Mouse (Mus musculus): ENCODE data around the gene Tube1.
"Not testable (repeated sequence)": the region's sequence is repeated elsewhere in the genome, so short reads cannot be mapped to it uniquely, and the experiment has no call there.

The Tube1 gene

GRCm38 (mm10) chr10:39169642-39170041, 35.9 kb downstream of the Tube1 start:
- DNase-seq (ENCODE audit: low spot score in 2 of 2): no peak

DNA sequence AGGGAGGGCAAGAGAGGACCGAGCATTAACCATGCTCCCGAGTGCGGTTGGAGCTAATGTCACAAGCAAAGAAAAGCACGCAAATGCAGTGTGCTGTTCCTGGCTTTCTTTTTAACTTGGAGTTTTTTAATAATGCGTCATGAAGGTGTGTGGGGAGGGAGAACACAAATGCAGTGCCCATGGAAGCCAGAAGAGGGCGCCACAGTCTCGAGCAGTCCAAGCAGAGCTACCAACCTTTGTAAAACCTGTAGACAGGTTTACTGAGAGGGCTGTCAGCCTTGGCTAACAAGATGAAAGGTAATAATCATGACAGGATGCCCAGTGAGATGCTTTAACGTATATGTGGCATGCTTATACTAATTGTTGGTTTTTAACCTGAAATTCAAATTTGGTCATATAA, 36.4 kb downstream of the Tube1 start:
- peak; percentile 52 to 81 for DNase-seq (ENCODE audit: low spot score in 2 of 2)

GRCm38 (mm10) chr10:39170706-39171105, 36.9 kb downstream of the Tube1 start:
- no peak for DNase-seq (ENCODE audit: low spot score in 2 of 2)

GRCm38 (mm10) chr10:39171134-39171533, 37.4 kb downstream of the Tube1 start:
- peak; percentile 80 to 91 for DNase-seq (ENCODE audit: low spot score in 2 of 2)

DNA sequence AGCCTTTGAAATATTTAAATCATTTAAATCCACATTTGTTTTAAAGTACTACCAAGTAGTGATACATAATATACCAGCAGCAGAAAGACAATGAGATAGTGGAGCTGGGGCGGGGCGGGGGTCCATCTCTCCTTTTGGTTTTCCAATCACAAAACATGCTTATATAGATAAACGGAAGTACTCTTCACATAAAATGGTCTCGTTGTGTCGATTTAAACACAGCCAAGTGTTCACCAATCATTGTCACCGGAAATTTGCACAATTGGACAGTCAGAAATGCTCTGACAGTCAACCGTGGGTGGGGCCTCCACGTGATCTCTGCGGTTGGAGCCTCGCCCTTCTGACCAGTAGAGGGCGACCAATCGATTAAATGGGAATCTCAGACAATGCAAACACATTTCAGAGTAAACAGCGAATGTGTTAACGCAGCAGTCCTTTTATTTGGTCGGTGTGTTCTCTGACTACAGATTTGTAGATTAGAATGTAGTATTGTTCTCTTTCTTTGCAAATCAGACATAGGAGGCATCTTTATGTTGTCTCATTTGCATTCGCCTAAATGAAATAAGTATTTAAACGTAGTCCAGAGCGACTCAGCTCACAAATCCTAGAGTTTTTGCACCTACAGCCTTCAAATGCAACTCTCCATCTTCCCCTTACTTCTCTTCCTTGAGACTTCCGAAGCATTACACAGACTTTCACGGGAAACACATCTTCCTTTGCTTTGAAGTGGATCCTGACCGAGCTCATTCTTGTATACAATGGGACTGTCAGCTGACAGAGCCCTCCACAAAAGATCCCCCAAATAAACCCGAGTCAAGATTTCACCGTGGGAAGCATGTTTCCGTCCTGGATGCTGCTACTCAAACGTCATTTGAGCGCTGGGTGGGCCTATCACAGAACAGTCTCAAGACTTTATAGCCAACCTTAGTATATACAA, 38.1 kb downstream of the Tube1 start:
- peak; percentile 68 to 85 for DNase-seq (ENCODE audit: low spot score in 2 of 2)

DNA sequence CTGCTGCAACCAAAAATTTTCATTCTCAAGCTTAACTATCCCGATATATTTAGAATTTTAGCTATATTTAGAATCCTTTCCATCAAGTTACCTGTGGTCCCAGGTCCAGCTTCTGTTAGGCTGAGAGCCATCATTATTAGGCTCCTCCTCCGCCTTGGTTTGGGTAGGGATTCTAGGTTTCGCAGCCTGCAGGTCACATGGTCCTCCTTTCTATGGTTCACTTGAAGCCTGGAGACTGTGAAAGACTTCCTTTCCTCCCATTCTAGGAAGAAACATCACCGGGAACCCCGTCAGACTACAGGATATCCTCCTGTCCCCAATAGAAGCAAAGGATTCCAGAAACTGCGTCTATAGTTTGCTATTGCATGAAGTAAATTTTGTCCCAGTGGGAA, 38.8 kb downstream of the Tube1 start:
- no peak for DNase-seq (ENCODE audit: low spot score in 2 of 2)

GRCm38 (mm10) chr10:39173077-39173476, 39.3 kb downstream of the Tube1 start:
- DNase-seq (ENCODE audit: low spot score in 2 of 2): no peak

DNA sequence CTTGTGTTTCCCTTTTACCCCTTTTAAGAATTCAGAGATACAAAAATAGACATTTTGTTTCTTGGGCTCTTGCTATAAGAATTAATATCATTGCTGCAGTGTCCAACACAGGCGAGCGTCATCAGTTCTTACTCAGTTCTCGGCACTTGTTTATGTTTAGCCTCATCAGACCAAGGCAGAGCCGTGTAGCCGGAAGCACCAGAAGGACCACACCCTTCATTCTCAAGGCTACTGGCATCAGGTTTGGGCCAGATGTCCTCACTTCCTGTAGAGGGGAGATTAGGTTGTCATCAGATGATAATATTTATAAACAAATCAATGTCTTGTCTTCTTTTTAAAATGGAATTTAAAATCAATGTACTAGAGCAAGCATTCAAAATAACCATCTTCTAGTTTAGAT, 43.2 kb downstream of the Tube1 start:
- no peak for DNase-seq (ENCODE audit: low spot score in 2 of 2)

DNA sequence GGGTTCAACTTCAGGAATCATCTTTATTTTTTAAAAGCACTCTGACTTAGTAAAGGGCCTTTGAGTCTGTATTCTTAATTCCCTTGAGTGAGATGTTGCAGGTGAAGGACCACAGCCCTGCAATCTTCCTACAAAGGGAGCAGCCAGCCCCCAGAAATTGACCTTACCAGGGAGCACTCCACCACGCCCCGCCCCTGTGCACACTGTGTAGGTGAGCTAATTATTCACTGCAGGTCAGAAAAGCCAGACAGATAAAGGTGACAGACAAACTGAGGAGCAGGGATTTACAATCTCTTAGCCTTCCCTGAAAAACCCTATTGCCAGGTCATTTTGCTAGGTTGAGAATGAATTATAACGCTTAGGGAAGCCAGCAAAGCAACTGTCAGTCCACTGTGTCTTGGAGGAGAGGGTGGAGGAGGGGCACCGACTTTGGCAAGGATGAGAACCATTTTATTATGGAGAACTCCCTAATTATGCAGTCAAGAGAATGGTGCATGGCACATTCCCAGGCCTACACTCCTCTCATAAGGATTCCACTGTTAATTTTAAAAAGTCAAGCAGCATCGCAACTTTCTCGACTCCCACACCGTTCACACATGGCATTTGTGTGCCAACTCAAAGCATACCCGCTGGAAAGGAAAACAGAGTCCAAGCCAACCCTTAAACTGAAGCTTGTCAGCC, 51.2 kb downstream of the Tube1 start:
- DNase-seq (ENCODE audit: low spot score in 2 of 2): no peak

DNA sequence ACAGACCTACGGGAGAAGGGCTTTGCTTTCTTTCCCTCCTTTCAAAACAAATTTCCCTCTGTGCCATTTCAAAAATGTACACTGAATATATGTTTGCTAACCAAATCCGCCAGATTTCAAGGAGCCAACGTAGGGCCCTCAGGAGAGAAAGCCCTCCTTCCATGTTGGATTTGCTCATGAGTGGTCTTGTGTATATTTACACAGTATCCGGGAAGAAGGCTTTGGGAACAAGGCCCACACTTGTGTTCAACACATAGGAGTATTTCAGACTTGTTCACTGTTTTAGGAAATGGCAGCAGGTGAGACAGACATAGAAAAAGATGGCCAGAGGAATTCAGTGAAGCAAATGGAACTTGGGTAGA, 51.8 kb downstream of the Tube1 start:
- no peak for DNase-seq (ENCODE audit: low spot score in 2 of 2)

DNA sequence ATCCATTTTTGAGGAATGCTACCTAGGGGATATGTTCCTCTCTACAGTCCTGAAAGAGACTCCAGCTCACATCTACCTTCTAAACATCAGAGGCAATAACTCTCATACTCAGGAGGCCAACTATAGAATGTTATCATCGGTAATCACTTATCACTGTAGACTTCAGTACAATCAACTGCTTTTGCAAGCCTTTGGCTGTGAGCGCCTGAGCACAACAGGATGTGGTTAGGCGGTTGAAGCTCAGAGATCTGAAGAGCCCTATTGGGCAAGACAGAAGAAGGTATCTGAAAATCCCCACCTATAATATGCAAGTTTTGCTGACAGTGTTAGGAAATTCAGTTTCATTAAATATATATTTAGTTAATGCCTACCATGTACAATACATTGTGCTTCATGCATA, 58.9 kb downstream of the Tube1 start:
- DNase-seq (ENCODE audit: low spot score in 2 of 2): peak in 1 of 2 experiments; percentile 55

DNA sequence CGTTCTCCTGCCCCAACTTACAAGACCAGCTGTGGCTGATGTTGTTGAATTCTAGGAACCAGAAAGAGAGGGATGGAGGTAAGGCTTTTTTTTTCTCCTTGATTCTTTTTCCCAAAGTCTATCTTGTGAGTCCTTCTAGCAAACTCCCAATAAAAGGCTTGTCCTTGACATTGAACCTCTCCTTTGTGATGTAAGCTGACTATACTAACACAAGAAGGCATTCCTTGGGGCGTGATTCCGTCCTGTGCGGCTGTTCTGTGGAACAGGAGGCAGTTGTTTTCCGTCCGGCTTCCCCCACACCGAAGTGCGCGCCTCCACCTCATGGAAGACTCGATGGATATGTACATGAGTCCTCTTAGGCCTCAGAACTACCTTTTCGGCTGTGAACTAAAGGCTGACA, 64.4 kb downstream of the Tube1 start:
- not testable (repeated sequence) for DNase-seq (ENCODE audit: low spot score in 2 of 2)

All from spleen, postnatal 10 days (tissue).